Mouse (Mus musculus) olfactory bulb, adult 2 months (tissue): ENCODE results near the gene Zcchc18.

Experiments
- CTCF ChIP-seq: fragments of 200-500 bp; IDR thresholded peaks from 2 replicates; pipeline ENCODE4 v1.5.1; 2012; ENCODE audit warnings: low read depth, mild to moderate bottlenecking, low read length, moderate library complexity; ENCODE audit not compliant: insufficient read depth
- POLR2A ChIP-seq: fragments of 200-500 bp; IDR thresholded peaks from 2 replicates; pipeline ENCODE4 v1.6.1; 2012; ENCODE audit warnings: mild to moderate bottlenecking, low read depth, low read length, moderate library complexity; ENCODE audit not compliant: insufficient read depth

DNA sequence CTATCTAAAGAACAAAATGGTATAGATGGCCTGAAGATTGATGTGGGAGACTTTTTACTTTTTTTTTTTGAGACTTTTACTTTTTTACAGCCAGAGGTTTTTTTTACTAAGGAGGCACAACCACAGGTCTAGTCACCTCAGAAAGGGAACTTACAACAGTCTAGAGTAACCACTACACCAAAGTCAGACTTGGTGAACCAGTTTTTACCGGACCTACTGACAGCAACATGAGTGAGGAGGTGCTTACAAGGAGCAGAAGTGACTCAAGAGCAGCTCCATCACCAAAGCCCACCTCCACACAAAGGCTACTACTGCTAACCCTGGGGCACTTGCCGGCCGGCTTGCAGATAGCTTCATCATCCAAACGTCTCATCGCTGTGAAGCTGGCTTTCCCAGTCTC lies 38.8 kb downstream of the Zcchc18 start:
- no peak for TF ChIP-seq POLR2A
- no peak for TF ChIP-seq CTCF
